ENCODE assay signal across 31 mouse cellular contexts in genomic region chr14:55171311-55172049, GRCm38 (mm10). TPM values are rescaled to one million over a fixed set of nuclear protein-coding genes. Genes with fewer than 3 reads are reported as not detected.
DNase-seq lines count a peak whose midpoint lies in the region; ATAC-seq and TF ChIP-seq lines count a peak whose summit lies in the region.
"Had no signal": no experiment of that assay in that cellular context is flagged by ENCODE, and none has a peak within 500 bp of the region (broad histone marks: within the 10 kb centered on the region; RNA-seq: fewer than 3 reads in every experiment).

No protein-coding gene starts in this region.

- H3K4me2 ChIP-seq in hindbrain, postnatal 0 days (ENCODE audit: low read depth, low read length), result no peak overlapping the region
- no peak overlapping the region for H3K4me2 ChIP-seq in hindbrain, embryonic 11.5 days (replicated peaks; ENCODE audit: low read depth, low read length)
- H3K4me2 ChIP-seq: heart, embryonic 12.5 days; hindbrain, embryonic 12.5 days; limb, embryonic 13.5 days; liver, embryonic 12.5 days; midbrain, embryonic 12.5 days had no signal

- H3K9ac ChIP-seq in hindbrain, postnatal 0 days (replicated peaks; ENCODE audit: low read length), result no peak overlapping the region
- H3K9ac ChIP-seq in hindbrain, embryonic 11.5 days (ENCODE audit: low read depth, low read length), result no peak overlapping the region
- H3K9ac ChIP-seq: heart, embryonic 12.5 days; hindbrain, embryonic 12.5 days; limb, embryonic 13.5 days; liver, embryonic 12.5 days; midbrain, embryonic 12.5 days had no signal

- H3K27ac ChIP-seq in hindbrain, postnatal 0 days, result no peak overlapping the region
- H3K27ac ChIP-seq in hindbrain, embryonic 11.5 days (ENCODE audit: low read depth, low read length), result no peak overlapping the region
- H3K27ac ChIP-seq: forebrain, embryonic 10.5 days; hindbrain, embryonic 12.5 days; limb, embryonic 13.5 days; liver, embryonic 12.5 days; midbrain, embryonic 12.5 days; stomach, postnatal 0 days had no signal

- H3K4me3 ChIP-seq in hindbrain, postnatal 0 days (ENCODE audit: low read length), result no peak overlapping the region
- H3K4me3 ChIP-seq in hindbrain, embryonic 11.5 days (ENCODE audit: low read depth, low read length), result no peak overlapping the region
- H3K4me3 ChIP-seq: forebrain, embryonic 10.5 days; heart, embryonic 12.5 days; hindbrain, embryonic 12.5 days; limb, embryonic 13.5 days; liver, embryonic 12.5 days; midbrain, embryonic 12.5 days had no signal

- peak; percentile 20 for DNase-seq in hindbrain, postnatal 0 days (ENCODE audit: low spot score)
- no peak for DNase-seq in hindbrain, embryonic 11.5 days (ENCODE audit: low spot score)
- peak; percentile 35 for DNase-seq in ES-CJ7 (ENCODE audit: low read depth, low spot score)
- peak; percentile 73 to 74 for DNase-seq in cerebellum, adult 18-20 months
- DNase-seq in cerebellum, postnatal 14 days, result peak; percentile 89 to 94
- DNase-seq in heart, postnatal 36 days, result no peak
- no peak for DNase-seq in ovary, adult 18-20 months (ENCODE audit: low spot score)
- DNase-seq: adrenal gland, adult 2 months; heart, postnatal 10 days; kidney, adult 11 months; kidney, postnatal 14 days; lung, adult 18-20 months; lung, postnatal 10 days; right cerebral cortex, postnatal 14 days; thymus, adult 2 months; thymus, postnatal 4 days had no signal

- no peak for TF ChIP-seq CTCF in hindbrain, postnatal 0 days (IDR thresholded peaks at IDR 0.05; ENCODE audit: low read depth)

- no peaks in the 10 kb centered on the region for H3K36me3 ChIP-seq in hindbrain, postnatal 0 days (ENCODE audit: insufficient read depth, low read length)
- no peaks in the 10 kb centered on the region for H3K36me3 ChIP-seq in hindbrain, embryonic 11.5 days (ENCODE audit: control insufficient read depth, insufficient read depth, low read length)
- H3K36me3 ChIP-seq: forebrain, embryonic 10.5 days; heart, embryonic 12.5 days; hindbrain, embryonic 12.5 days; limb, embryonic 13.5 days; liver, embryonic 12.5 days; midbrain, embryonic 12.5 days had no signal

- WGBS in hindbrain, postnatal 0 days, result 75% methylated on average over 7 of the region's 7 CpGs
- WGBS in hindbrain, embryonic 11.5 days, result 84% methylated on average over 7 of the region's 7 CpGs

- no peaks in the 10 kb centered on the region for H3K27me3 ChIP-seq in hindbrain, postnatal 0 days (ENCODE audit: insufficient read depth, low read length)
- no peaks in the 10 kb centered on the region for H3K27me3 ChIP-seq in hindbrain, embryonic 11.5 days (ENCODE audit: control insufficient read depth, insufficient read depth, low read length)
- H3K27me3 ChIP-seq: hindbrain, embryonic 12.5 days had no signal

- no peak for ATAC-seq in hindbrain, postnatal 0 days
- no peak for ATAC-seq in hindbrain, embryonic 11.5 days (ENCODE audit: low FRiP score)
- ATAC-seq: forebrain, embryonic 16.5 days; liver, embryonic 12.5 days had no signal

- no peaks in the 10 kb centered on the region for H3K4me1 ChIP-seq in hindbrain, postnatal 0 days (ENCODE audit: insufficient read depth, low read length)
- no peaks in the 10 kb centered on the region for H3K4me1 ChIP-seq in hindbrain, embryonic 11.5 days (replicated peaks; ENCODE audit: control insufficient read depth, insufficient read depth, low read length)
- H3K4me1 ChIP-seq: heart, embryonic 12.5 days; hindbrain, embryonic 12.5 days; limb, embryonic 13.5 days; liver, embryonic 12.5 days had no signal

- no peaks in the 10 kb centered on the region for H3K9me3 ChIP-seq in hindbrain, postnatal 0 days (ENCODE audit: low read length)
- no peaks in the 10 kb centered on the region for H3K9me3 ChIP-seq in hindbrain, embryonic 11.5 days (ENCODE audit: control insufficient read depth, low read length)
- H3K9me3 ChIP-seq: forebrain, embryonic 10.5 days; hindbrain, embryonic 12.5 days; limb, embryonic 13.5 days; liver, embryonic 12.5 days; midbrain, embryonic 12.5 days had no signal

- intact Hi-C loops in heart, postnatal 36 days (cut with DNase I), result no loop called here

RNA-seq across cellular contexts. Expression of gene Dhrs2, which starts 50.3 kb away (rescaled TPM):
- total RNA-seq in hindbrain, postnatal 0 days (2014; rRNA removed), result 1.7 TPM in 1 of 2 replicates, not detected in the other
- 1.6 and 2.0 TPM in 2 replicates for polyA plus RNA-seq in hindbrain, postnatal 0 days (2015; fragmentation: Nextera tagmentation; extraction: Ambion mirVana)
- not detected in 2 replicates for polyA plus RNA-seq in hindbrain, embryonic 11.5 days (2014; fragmentation: Nextera tagmentation; extraction: Ambion mirVana)
- not detected for total RNA-seq in heart, postnatal 36 days (2021)
- total RNA-seq: adrenal gland, adult 2 months; adrenal gland, postnatal 4 days; gastrocnemius, adult 18-20 months; heart, postnatal 10 days; layer of hippocampus, adult 18-20 months; layer of hippocampus, postnatal 14 days had no signal
- polyA plus RNA-seq: adrenal gland, adult 2 months; embryonic facial prominence, embryonic 11.5 days; forebrain, embryonic 10.5 days; forebrain, embryonic 16.5 days; gonadal fat pad, adult 2 months; heart, embryonic 12.5 days; liver, embryonic 12.5 days; neural tube, embryonic 11.5 days had no signal

RNA-seq across cellular contexts. Expression of gene Jph4, which starts 54.7 kb away (rescaled TPM):
- total RNA-seq in hindbrain, postnatal 0 days (2014; rRNA removed), result 124 and 126 TPM in 2 replicates
- 28.3 and 29.4 TPM in 2 replicates for polyA plus RNA-seq in hindbrain, postnatal 0 days (2015; fragmentation: Nextera tagmentation; extraction: Ambion mirVana)
- polyA plus RNA-seq in hindbrain, embryonic 11.5 days (2014; fragmentation: Nextera tagmentation; extraction: Ambion mirVana), result 2.8 and 3.3 TPM in 2 replicates
- under 1 TPM; 0.14 TPM for total RNA-seq in heart, postnatal 36 days (2021)

Comparison
In these comparisons a context has a peak if more than half of its experiments do, and no peak if none do; other contexts are left out.
1. DNase-seq: peak in hindbrain, postnatal 0 days (single experiment), ES-CJ7 (single experiment), cerebellum, adult 18-20 months (2 of 2) and cerebellum, postnatal 14 days (2 of 2); none in hindbrain, embryonic 11.5 days (single experiment), heart, postnatal 36 days (0 of 2) and ovary, adult 18-20 months (single experiment).
2. RNA of gene Jph4, which starts 54.7 kb away (total RNA-seq): 124 to 126 TPM in hindbrain, postnatal 0 days; 0.14 TPM in heart, postnatal 36 days; every median in the first group is over 100 times any median in the second.